Mouse (Mus musculus) liver, embryonic 16.5 days (tissue): ENCODE measurements around the gene Rnf123. TPM values are rescaled to one million over a fixed set of nuclear protein-coding genes. Genes with fewer than 3 reads are reported as not detected.
A peak's percentile ranks its signal among the peaks of the same experiment; 100 is the strongest.
"Not testable (repeated sequence)": the region's sequence is repeated elsewhere in the genome, so short reads cannot be mapped to it uniquely, and the experiment has no call there.

Experiments used
- ATAC-seq: fragments of 200-750 bp; cut with Nextera tagmentation; 2 replicates; pipeline ENCODE4 v1.8.0; 2017; ENCODE audit warnings: low read depth, mild to moderate bottlenecking, moderate number of reproducible peaks, moderate library complexity
- H3K27ac ChIP-seq: fragments of 300-500 bp; sonication (generic); 2 replicates; pipeline ENCODE4 v1.5.1; 2014; ENCODE audit warnings: mild to moderate bottlenecking, low read length
- H3K27me3 ChIP-seq: fragments of 300-500 bp; sonication (generic); 2 replicates; pipeline ENCODE4 v1.6.1; 2014; ENCODE audit warnings: low read depth, low read length, mixed read lengths; ENCODE audit not compliant: control insufficient read depth, insufficient read depth
- H3K36me3 ChIP-seq: fragments of 300-500 bp; sonication (generic); 2 replicates; pipeline ENCODE4 v1.6.1; 2014; ENCODE audit warnings: mild to moderate bottlenecking; ENCODE audit not compliant: control insufficient read depth, insufficient read depth
- H3K4me1 ChIP-seq: fragments of 300-500 bp; sonication (generic); 2 replicates; pipeline ENCODE4 v1.6.1; 2014; ENCODE audit warnings: low read depth, low read length, mixed read lengths; ENCODE audit not compliant: control insufficient read depth
- H3K4me2 ChIP-seq: fragments of 300-500 bp; sonication (generic); 2 replicates; pipeline ENCODE4 v1.6.1; 2014; ENCODE audit warnings: low read depth, low read length, mixed read lengths
- H3K4me3 ChIP-seq: fragments of 300-500 bp; sonication (generic); 2 replicates; pipeline ENCODE4 v1.5.1; 2014; ENCODE audit warnings: low read depth, mild to moderate bottlenecking, low read length
- H3K9ac ChIP-seq: fragments of 300-500 bp; sonication (generic); 2 replicates; pipeline ENCODE4 v1.6.1; 2014; ENCODE audit warnings: low read depth, low read length
- H3K9me3 ChIP-seq: fragments of 300-500 bp; sonication (generic); replicated peaks from 2 replicates; pipeline ENCODE4 v1.6.1; 2016; ENCODE audit warnings: low read length; ENCODE audit not compliant: control insufficient read depth
- WGBS: fragments of 180-500 bp; shearing (Covaris S2); extraction: QIAGEN DNeasy Blood & Tissue Kit; methylation state at CpG from one replicate; pipeline ENCODE4 v1.1.7; 2014; ENCODE audit not compliant: insufficient replicate concordance; 5-methylcytosine and 5-hydroxymethylcytosine counted together
- polyA plus RNA-seq: library from polyadenylated mRNA; unstranded; fragments of >200 nt; fragmentation: Nextera tagmentation; extraction: Ambion mirVana; gene quantifications from 2 replicates; pipeline ENCODE4 v1.2.1, GENCODE M21; 2015

Gene Rnf123
- polyA plus RNA-seq, 1 experiment from 2014 or later: 106 TPM

- Histone ChIP-seq H3K27me3 (no peaks in the 10 kb centered on the region), H3K36me3 (peaks cover 57% of the 10 kb centered on the region), H3K9ac (no peak overlapping the region), H3K27ac (no peak overlapping the region), H3K9me3 (no peaks in the 10 kb centered on the region), H3K4me2 (no peak overlapping the region), H3K4me1 (peaks cover 31% of the 10 kb centered on the region), H3K4me3 (no peak overlapping the region)
- 89% methylated on average over 8 of the region's 8 CpGs for WGBS
- ATAC-seq: no peak
Measured at GRCm38 (mm10) chr9:108044751-108045492, 38.2 kb downstream of the Rnf123 start.

- Histone ChIP-seq H3K27ac (no peak overlapping the region), H3K27me3 (no peaks in the 10 kb centered on the region), H3K36me3 (peaks cover 52% of the 10 kb centered on the region), H3K4me2 (no peak overlapping the region), H3K4me1 (no peaks in the 10 kb centered on the region), H3K9me3 (no peaks in the 10 kb centered on the region), H3K4me3 (no peak overlapping the region), H3K9ac (no peak overlapping the region)
- no peak for ATAC-seq
- WGBS: 95% methylated on average over 2 of the region's 2 CpGs
Measured at GRCm38 (mm10) chr9:108035331-108036156, 47.6 kb downstream of the Rnf123 start.

GRCm38 (mm10) chr9:108032126-108032525 is 51.0 kb downstream of the Rnf123 start:
- H3K9me3 ChIP-seq: no peaks in the 10 kb centered on the region
- H3K27me3 ChIP-seq: no peaks in the 10 kb centered on the region
- WGBS: 90% methylated on average over 5 of the region's 5 CpGs
- no peak overlapping the region for H3K9ac ChIP-seq
- no peak overlapping the region for H3K27ac ChIP-seq
- ATAC-seq: no peak
- peaks cover 50% of the 10 kb centered on the region for H3K36me3 ChIP-seq
- H3K4me3 ChIP-seq: no peak overlapping the region
- H3K4me2 ChIP-seq: no peak overlapping the region
- H3K4me1 ChIP-seq: no peaks in the 10 kb centered on the region

- Histone ChIP-seq H3K4me3 (no peak overlapping the region), H3K4me2 (no peak overlapping the region), H3K27me3 (no peaks in the 10 kb centered on the region), H3K9me3 (no peaks in the 10 kb centered on the region), H3K27ac (no peak overlapping the region), H3K4me1 (no peaks in the 10 kb centered on the region), H3K36me3 (peaks cover 52% of the 10 kb centered on the region), H3K9ac (no peak overlapping the region)
- no peak for ATAC-seq
- WGBS: 89% methylated on average over 3 of the region's 3 CpGs
Measured at GRCm38 (mm10) chr9:108027867-108028266, 55.3 kb downstream of the Rnf123 start.

- Histone ChIP-seq H3K4me3 (no peak overlapping the region), H3K27me3 (no peaks in the 10 kb centered on the region), H3K27ac (no peak overlapping the region), H3K4me1 (peaks cover 3% of the 10 kb centered on the region; the same call in 1 of the 2 replicates), H3K9ac (no peak overlapping the region), H3K36me3 (peaks cover 41% of the 10 kb centered on the region), H3K9me3 (no peaks in the 10 kb centered on the region), H3K4me2 (no peak overlapping the region)
- 87% methylated on average over 3 of the region's 3 CpGs for WGBS
- no peak for ATAC-seq
Measured at GRCm38 (mm10) chr9:108026584-108026983, 56.6 kb downstream of the Rnf123 start.

GRCm38 (mm10) chr9:108023216-108023615 is 59.9 kb downstream of the Rnf123 start:
- Histone ChIP-seq H3K36me3 (peaks cover 37% of the 10 kb centered on the region), H3K27ac (no peak overlapping the region), H3K4me2 (no peak overlapping the region), H3K9ac (no peak overlapping the region), H3K4me1 (peaks cover 8% of the 10 kb centered on the region), H3K9me3 (no peaks in the 10 kb centered on the region), H3K27me3 (no peaks in the 10 kb centered on the region), H3K4me3 (no peak overlapping the region)
- ATAC-seq: no peak
- WGBS: 77% methylated on average over 3 of the region's 3 CpGs

GRCm38 (mm10) chr9:108020741-108021140 is 62.4 kb downstream of the Rnf123 start:
- Histone ChIP-seq H3K27ac (peak overlapping the region; percentile 32; the same call in 1 of the 2 replicates), H3K36me3 (peaks cover 17% of the 10 kb centered on the region), H3K4me1 (peaks cover 8% of the 10 kb centered on the region), H3K9me3 (no peaks in the 10 kb centered on the region), H3K9ac (no peak overlapping the region), H3K4me2 (no peak overlapping the region), H3K27me3 (no peaks in the 10 kb centered on the region), H3K4me3 (no peak overlapping the region)
- WGBS: 87% methylated on average over 1 of the region's 1 CpGs
- ATAC-seq: no peak

- Histone ChIP-seq H3K27me3 (no peaks in the 10 kb centered on the region), H3K4me3 (no peak overlapping the region), H3K9me3 (no peaks in the 10 kb centered on the region), H3K4me2 (no peak overlapping the region), H3K9ac (no peak overlapping the region), H3K27ac (no peak overlapping the region), H3K36me3 (peaks cover 11% of the 10 kb centered on the region), H3K4me1 (peaks cover 5% of the 10 kb centered on the region)
- 89% methylated on average over 3 of the region's 3 CpGs for WGBS
- no peak for ATAC-seq
Measured at GRCm38 (mm10) chr9:108017127-108017526, 66.0 kb downstream of the Rnf123 start.

GRCm38 (mm10) chr9:108013577-108013976 is 69.6 kb downstream of the Rnf123 start:
- 87% methylated on average over 2 of the region's 2 CpGs for WGBS
- H3K4me2 ChIP-seq, H3K27me3 ChIP-seq, H3K27ac ChIP-seq, H3K9me3 ChIP-seq, H3K9ac ChIP-seq, ATAC-seq, H3K4me3 ChIP-seq, H3K4me1 ChIP-seq: not testable (repeated sequence)
- peaks cover 13% of the 10 kb centered on the region for H3K36me3 ChIP-seq
